Mouse (Mus musculus) small intestine, adult 2 months (tissue): Measurements from ENCODE around the gene Bahcc1.

Experiments used
- CTCF ChIP-seq: fragments of 200-500 bp; IDR thresholded peaks from 2 replicates; pipeline ENCODE4 v1.5.1; 2012; ENCODE audit warnings: low read depth, mild to moderate bottlenecking, control low read depth, inconsistent platforms, low read length, moderate library complexity, mixed read lengths; ENCODE audit not compliant: insufficient replicate concordance, insufficient read length; ENCODE audit errors: extremely low read depth
- POLR2A ChIP-seq: fragments of 200-500 bp; IDR thresholded peaks from 2 replicates; pipeline ENCODE4 v1.6.1; 2012; ENCODE audit warnings: low read depth, mild to moderate bottlenecking, control low read depth, inconsistent platforms, low read length, moderate library complexity

DNA sequence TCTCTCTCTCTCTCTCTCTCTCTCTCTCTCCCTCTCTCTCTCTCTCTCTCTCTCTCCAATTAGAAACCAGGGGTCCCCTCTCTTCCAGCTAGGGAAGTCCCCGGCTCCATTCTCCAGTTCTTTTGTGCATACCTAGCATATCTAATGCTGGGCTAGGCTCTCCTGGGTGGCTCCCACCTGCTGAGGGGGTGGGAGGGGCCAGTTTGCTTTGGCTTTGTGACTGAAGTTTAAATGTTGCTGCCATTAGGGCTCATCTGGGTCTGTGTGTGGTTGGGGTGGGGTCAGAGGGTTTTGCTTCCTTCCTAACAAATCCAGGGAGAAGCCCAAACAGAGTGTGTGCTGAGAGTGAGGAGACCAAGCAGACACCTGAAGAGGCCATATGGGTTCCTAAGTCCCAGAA lies 49.6 kb upstream of the Bahcc1 start:
- TF ChIP-seq CTCF (no peak), POLR2A (no peak)
